Mouse (Mus musculus) kidney, embryonic 14.5 days (tissue): ENCODE measurements around the gene Pcca. TPM values are rescaled to one million over a fixed set of nuclear protein-coding genes. Genes with fewer than 3 reads are reported as not detected.

Source experiments
- ATAC-seq: fragments of 200-750 bp; cut with Nextera tagmentation; 2 replicates; pipeline ENCODE4 v1.8.0; 2017; ENCODE audit warnings: moderate number of reproducible peaks, mild to moderate bottlenecking, moderate TSS enrichment, moderate library complexity; ENCODE audit not compliant: low FRiP score, low TSS enrichment
- H3K27ac ChIP-seq: fragments of 300-500 bp; sonication (generic); 2 replicates; pipeline ENCODE4 v1.5.1; 2014; ENCODE audit warnings: low read depth, mild to moderate bottlenecking, low read length, moderate library complexity, mixed read lengths
- H3K27me3 ChIP-seq: fragments of 300-500 bp; sonication (generic); 2 replicates; pipeline ENCODE4 v1.6.1; 2014; ENCODE audit warnings: mild to moderate bottlenecking, low read length; ENCODE audit not compliant: control insufficient read depth, insufficient read depth
- H3K36me3 ChIP-seq: fragments of 300-500 bp; sonication (generic); 2 replicates; pipeline ENCODE4 v1.6.1; 2014; ENCODE audit warnings: low read length, mixed read lengths; ENCODE audit not compliant: control insufficient read depth, insufficient read depth
- H3K4me1 ChIP-seq: fragments of 300-500 bp; sonication (generic); 2 replicates; pipeline ENCODE4 v1.6.1; 2014; ENCODE audit warnings: low read length, mixed read lengths; ENCODE audit not compliant: control insufficient read depth, insufficient read depth
- H3K4me2 ChIP-seq: fragments of 300-500 bp; sonication (generic); replicated peaks from 2 replicates; pipeline ENCODE4 v1.6.1; 2014; ENCODE audit warnings: low read depth, mild to moderate bottlenecking, low read length
- H3K4me3 ChIP-seq: fragments of 300-500 bp; sonication (generic); 2 replicates; pipeline ENCODE4 v1.5.1; 2014; ENCODE audit warnings: mild to moderate bottlenecking, low read length
- H3K9ac ChIP-seq: fragments of 300-500 bp; sonication (generic); 2 replicates; pipeline ENCODE4 v1.6.1; 2014; ENCODE audit warnings: low read depth, mild to moderate bottlenecking, low read length, moderate library complexity
- H3K9me3 ChIP-seq: fragments of 300-500 bp; sonication (generic); 2 replicates; pipeline ENCODE4 v1.6.1; 2016; ENCODE audit warnings: low read length; ENCODE audit not compliant: control insufficient read depth
- WGBS: fragments of 180-500 bp; shearing (Covaris S2); extraction: QIAGEN DNeasy Blood & Tissue Kit; methylation state at CpG from one replicate; pipeline ENCODE4 v1.1.7; 2014; 5-methylcytosine and 5-hydroxymethylcytosine counted together
- polyA plus RNA-seq: library from polyadenylated mRNA; unstranded; fragments of >200 nt; fragmentation: Nextera tagmentation; extraction: Ambion mirVana; gene quantifications from 2 replicates; pipeline ENCODE4 v1.2.1, GENCODE M21; 2014

Pcca gene
- polyA plus RNA-seq, 1 experiment from 2014 or later = 20.5 TPM

GRCm38 (mm10) chr14:122898550-122898949 is 364.4 kb downstream of the Pcca start:
- no peak overlapping the region for H3K4me2 ChIP-seq
- H3K27me3 ChIP-seq = no peaks in the 10 kb centered on the region
- H3K4me3 ChIP-seq = no peak overlapping the region
- no peak overlapping the region for H3K9ac ChIP-seq
- H3K36me3 ChIP-seq = no peaks in the 10 kb centered on the region
- no peaks in the 10 kb centered on the region for H3K9me3 ChIP-seq
- ATAC-seq = no peak
- no peaks in the 10 kb centered on the region; the same call in 1 of the 2 replicates for H3K4me1 ChIP-seq
- no peak overlapping the region for H3K27ac ChIP-seq

GRCm38 (mm10) chr14:122900679-122901078 is 366.6 kb downstream of the Pcca start:
- Histone ChIP-seq H3K4me3 (no peak overlapping the region), H3K9ac (no peak overlapping the region), H3K27me3 (no peaks in the 10 kb centered on the region), H3K27ac (no peak overlapping the region), H3K36me3 (no peaks in the 10 kb centered on the region), H3K4me2 (no peak overlapping the region), H3K4me1 (no peaks in the 10 kb centered on the region; the same call in 1 of the 2 replicates), H3K9me3 (no peaks in the 10 kb centered on the region)
- peak; percentile 34; the same call in 1 of the 2 replicates for ATAC-seq

- Histone ChIP-seq H3K4me1 (no peaks in the 10 kb centered on the region; the same call in 1 of the 2 replicates), H3K9ac (no peak overlapping the region), H3K9me3 (no peaks in the 10 kb centered on the region), H3K36me3 (no peaks in the 10 kb centered on the region), H3K27me3 (no peaks in the 10 kb centered on the region), H3K4me2 (no peak overlapping the region), H3K27ac (no peak overlapping the region; the same call in 1 of the 2 replicates), H3K4me3 (no peak overlapping the region)
- 87% methylated on average over 3 of the region's 3 CpGs for WGBS
- ATAC-seq = no peak
Measured at GRCm38 (mm10) chr14:122901177-122901576, 367.1 kb downstream of the Pcca start.

- peak overlapping the region; percentile 32; the same call in 1 of the 2 replicates for H3K27ac ChIP-seq
- H3K4me1 ChIP-seq = no peaks in the 10 kb centered on the region; the same call in 1 of the 2 replicates
- peak; percentile 16; the same call in 1 of the 2 replicates for ATAC-seq
- H3K4me2 ChIP-seq = no peak overlapping the region
- H3K9me3 ChIP-seq = no peaks in the 10 kb centered on the region
- no peaks in the 10 kb centered on the region for H3K36me3 ChIP-seq
- 81% methylated on average over 2 of the region's 2 CpGs for WGBS
- no peaks in the 10 kb centered on the region for H3K27me3 ChIP-seq
- H3K9ac ChIP-seq = no peak overlapping the region
- H3K4me3 ChIP-seq = no peak overlapping the region
Measured at GRCm38 (mm10) chr14:122901715-122902114, 367.6 kb downstream of the Pcca start.

GRCm38 (mm10) chr14:122902136-122902535 is 368.0 kb downstream of the Pcca start:
- no peak overlapping the region for H3K27ac ChIP-seq

GRCm38 (mm10) chr14:122902884-122903283 is 368.8 kb downstream of the Pcca start:
- peak overlapping the region; percentile 62; the same call in 1 of the 2 replicates for H3K27ac ChIP-seq

More at GRCm38 (mm10) chr14:122902136-122902535, 368.0 kb downstream of the Pcca start:
- peak; percentile 86; the same call in 1 of the 2 replicates for ATAC-seq
- Histone ChIP-seq H3K4me2 (no peak overlapping the region), H3K4me3 (no peak overlapping the region), H3K36me3 (no peaks in the 10 kb centered on the region), H3K4me1 (no peaks in the 10 kb centered on the region; the same call in 1 of the 2 replicates), H3K27me3 (no peaks in the 10 kb centered on the region), H3K9ac (no peak overlapping the region), H3K9me3 (no peaks in the 10 kb centered on the region)
- 39% methylated on average over 2 of the region's 2 CpGs for WGBS

GRCm38 (mm10) chr14:122903923-122904351 is 369.8 kb downstream of the Pcca start:
- H3K27me3 ChIP-seq = no peaks in the 10 kb centered on the region
- no peak overlapping the region for H3K27ac ChIP-seq
- H3K9me3 ChIP-seq = peaks cover 7% of the 10 kb centered on the region; the same call in 1 of the 2 replicates
- H3K4me2 ChIP-seq = no peak overlapping the region
- no peaks in the 10 kb centered on the region for H3K36me3 ChIP-seq
- no peak overlapping the region for H3K4me3 ChIP-seq
- WGBS = 57% methylated on average over 2 of the region's 2 CpGs
- no peak for ATAC-seq
- no peaks in the 10 kb centered on the region; the same call in 1 of the 2 replicates for H3K4me1 ChIP-seq
- no peak overlapping the region for H3K9ac ChIP-seq

More at GRCm38 (mm10) chr14:122902884-122903283, 368.8 kb downstream of the Pcca start:
- Histone ChIP-seq H3K4me2 (no peak overlapping the region), H3K4me3 (no peak overlapping the region), H3K9me3 (no peaks in the 10 kb centered on the region), H3K27me3 (no peaks in the 10 kb centered on the region), H3K9ac (no peak overlapping the region), H3K36me3 (no peaks in the 10 kb centered on the region), H3K4me1 (no peaks in the 10 kb centered on the region; the same call in 1 of the 2 replicates)
- WGBS = 58% methylated on average over 4 of the region's 4 CpGs
- peak; percentile 65 for ATAC-seq

GRCm38 (mm10) chr14:122905007-122905406 is 370.9 kb downstream of the Pcca start:
- 90% methylated on average over 1 of the region's 1 CpGs for WGBS
- Histone ChIP-seq H3K36me3 (no peaks in the 10 kb centered on the region), H3K4me2 (no peak overlapping the region), H3K4me1 (no peaks in the 10 kb centered on the region; the same call in 1 of the 2 replicates), H3K4me3 (no peak overlapping the region), H3K27ac (no peak overlapping the region), H3K27me3 (no peaks in the 10 kb centered on the region), H3K9ac (no peak overlapping the region), H3K9me3 (peaks cover 7% of the 10 kb centered on the region; the same call in 1 of the 2 replicates)
- no peak for ATAC-seq

- no peak overlapping the region for H3K9ac ChIP-seq
- no peaks in the 10 kb centered on the region for H3K36me3 ChIP-seq
- peaks cover 7% of the 10 kb centered on the region; the same call in 1 of the 2 replicates for H3K9me3 ChIP-seq
- no peak for ATAC-seq
- no peak overlapping the region for H3K4me2 ChIP-seq
- H3K4me3 ChIP-seq = no peak overlapping the region
- WGBS = 97% methylated on average over 4 of the region's 4 CpGs
- no peaks in the 10 kb centered on the region for H3K4me1 ChIP-seq
- H3K27me3 ChIP-seq = no peaks in the 10 kb centered on the region
- H3K27ac ChIP-seq = no peak overlapping the region
Measured at GRCm38 (mm10) chr14:122908075-122908474, 374.0 kb downstream of the Pcca start.
